Mouse (Mus musculus) liver, postnatal 0 days (tissue): Measurements from ENCODE around the gene Bpifb6.

Experiments used
- CTCF ChIP-seq: sonication (generic); IDR thresholded peaks from 2 replicates; pipeline ENCODE4 v1.5.1; 2016; ENCODE audit warnings: antibody characterized with exemption, low read depth
- EP300 ChIP-seq: IDR thresholded peaks from 2 replicates; pipeline ENCODE4 v1.6.1; 2016; ENCODE audit warnings: antibody characterized with exemption, low read depth, mild to moderate bottlenecking

DNA sequence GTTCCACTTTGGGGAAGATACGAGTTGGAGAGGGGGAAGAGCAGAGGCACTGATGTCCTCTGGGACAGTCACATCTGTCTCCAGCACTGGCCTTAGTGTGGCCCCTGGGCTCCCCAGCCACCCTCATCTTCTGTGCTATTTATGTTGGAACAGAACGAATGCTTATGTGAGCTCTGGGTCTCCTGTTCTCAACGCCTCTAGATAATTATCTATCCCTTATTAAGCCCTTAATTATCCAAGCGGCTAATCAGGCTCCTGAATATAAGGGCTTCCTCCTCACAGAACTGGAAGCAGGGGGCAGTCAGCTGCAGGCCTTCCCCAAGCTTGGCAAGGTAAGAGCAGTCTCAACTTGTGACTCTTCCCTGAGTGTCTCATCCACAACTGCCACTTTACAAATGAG, at the start of gene Bpifb6:
- TF ChIP-seq EP300 (no peak), CTCF (no peak)
